Mouse (Mus musculus) spleen, adult 2 months (tissue): ENCODE measurements at regions not wholly inside any gene's neighbourhood (a gene's known extent, or its start where the extent isn't known, plus 50 kb on each side); places are given as distances from the start of the nearest gene placed in this dataset.

Experiments
- DNase-seq, 2 experiments: peaks; one replicate each; pipeline versions ENCODE4 v3.0.0 to v3.0.0-alpha.2; 2012 to 2021; ENCODE audit warnings: low spot score in 2 of 2, low read depth in 1 of 2
- H3K27ac ChIP-seq: fragments of 200-500 bp; 2 replicates; pipeline ENCODE4 v1.5.1; 2012; ENCODE audit warnings: low read length, inconsistent platforms; ENCODE audit not compliant: insufficient read depth
- H3K27me3 ChIP-seq: fragments of 200-500 bp; 2 replicates; pipeline ENCODE4 v1.6.1; 2012; ENCODE audit warnings: mild to moderate bottlenecking, moderate library complexity, low read length, inconsistent platforms; ENCODE audit not compliant: control insufficient read depth, insufficient read depth
- H3K36me3 ChIP-seq: fragments of 200-500 bp; 2 replicates; pipeline ENCODE4 v1.6.1; 2012; ENCODE audit warnings: mild to moderate bottlenecking, low read length, inconsistent platforms; ENCODE audit not compliant: control insufficient read depth, insufficient read depth
- H3K4me1 ChIP-seq: fragments of 200-500 bp; 2 replicates; pipeline ENCODE4 v1.6.1; 2011; ENCODE audit warnings: inconsistent platforms; ENCODE audit not compliant: control insufficient read depth, insufficient read depth, insufficient read length
- H3K4me3 ChIP-seq: fragments of 200-500 bp; 2 replicates; pipeline ENCODE4 v1.5.1; 2011; ENCODE audit warnings: mild to moderate bottlenecking, inconsistent platforms; ENCODE audit not compliant: insufficient read depth, insufficient read length; ENCODE audit errors: extremely low read depth
- CTCF ChIP-seq: fragments of 200-500 bp; IDR thresholded peaks from 2 replicates; pipeline ENCODE4 v1.5.1; 2011; ENCODE audit warnings: mild to moderate bottlenecking, inconsistent platforms; ENCODE audit not compliant: insufficient read depth, insufficient read length, insufficient replicate concordance; ENCODE audit errors: extremely low read depth
- POLR2A ChIP-seq: fragments of 200-500 bp; IDR thresholded peaks from 2 replicates; pipeline ENCODE4 v1.6.1; 2011; ENCODE audit warnings: low read depth, low read length, inconsistent platforms
- WGBS: fragments of 180-500 bp; shearing (Covaris S2); methylation state at CpG from one replicate; pipeline ENCODE4 v1.1.7; 2018; 5-methylcytosine and 5-hydroxymethylcytosine counted together

DNA sequence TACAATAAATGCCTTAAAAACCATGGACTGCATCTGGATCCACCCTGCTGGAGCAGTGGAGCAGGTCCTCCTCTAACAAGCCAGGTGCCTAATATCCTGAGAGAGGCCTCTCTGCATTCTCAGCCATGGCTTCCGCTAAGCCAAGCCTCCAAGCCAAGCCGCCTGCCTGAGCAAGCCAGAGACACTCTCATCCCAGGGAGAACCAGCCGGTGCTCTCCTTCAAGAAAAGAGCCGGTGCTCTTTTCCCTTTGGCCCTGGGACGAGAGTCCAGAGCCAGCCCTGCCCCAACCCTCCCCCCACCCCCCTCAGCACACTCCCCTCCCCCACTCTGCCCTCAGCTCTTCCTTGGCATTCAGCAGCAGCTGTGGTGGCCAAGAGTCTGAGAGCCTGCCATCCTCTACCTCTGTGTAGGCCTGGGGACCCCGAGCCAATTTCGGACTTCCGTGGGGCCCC, 56.3 kb upstream of the Cep85l start:
- Histone ChIP-seq H3K27ac (no peak overlapping the region), H3K4me3 (no peak overlapping the region), H3K27me3 (no peaks in the 10 kb centered on the region), H3K4me1 (peaks cover 6% of the 10 kb centered on the region; the same call in 1 of the 2 replicates), H3K36me3 (no peaks in the 10 kb centered on the region)
- DNase-seq, result no peak
- no peak for TF ChIP-seq CTCF
- TF ChIP-seq POLR2A, result no peak
- 90% methylated on average over 8 of the region's 8 CpGs for WGBS

DNA sequence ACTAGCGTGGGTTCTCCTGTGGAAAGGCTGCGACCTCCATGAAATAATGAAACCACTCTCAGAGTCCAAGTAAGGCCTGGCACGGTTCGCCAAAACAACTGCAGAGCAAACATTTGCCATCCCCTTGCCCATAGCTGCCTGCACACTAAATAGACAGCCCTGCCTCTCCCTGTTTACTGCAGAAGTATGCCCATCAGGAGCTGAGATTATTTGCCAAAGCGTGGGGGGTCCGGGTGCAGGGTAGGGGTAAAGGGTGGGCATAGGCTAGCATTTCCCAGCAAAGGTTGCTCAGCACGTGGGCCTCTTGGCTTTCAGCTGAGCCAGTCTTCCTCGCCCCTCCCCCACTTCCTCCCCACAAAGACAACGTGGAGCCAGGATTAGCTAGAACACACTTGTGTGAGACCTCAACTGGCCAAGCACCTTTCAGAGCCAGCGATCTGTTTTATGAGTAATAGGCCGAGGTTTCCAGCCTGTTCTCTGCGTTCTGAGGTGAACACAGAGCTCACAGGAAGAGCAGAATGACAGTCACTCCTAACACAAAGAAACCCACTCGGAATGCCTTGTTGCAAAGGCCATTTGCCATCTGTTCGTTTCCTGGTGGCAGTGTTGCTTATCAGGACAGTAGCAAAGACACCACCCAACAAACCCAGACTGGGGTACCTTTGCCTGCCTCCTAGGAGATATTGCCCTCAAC, 55.6 kb upstream of the Cep85l start:
- Histone ChIP-seq H3K4me1 (peaks cover 6% of the 10 kb centered on the region; the same call in 1 of the 2 replicates), H3K27ac (no peak overlapping the region; the same call in 1 of the 2 replicates), H3K36me3 (no peaks in the 10 kb centered on the region), H3K4me3 (no peak overlapping the region), H3K27me3 (no peaks in the 10 kb centered on the region)
- TF ChIP-seq CTCF (no peak), POLR2A (no peak)
- 43% methylated on average over 14 of the region's 14 CpGs for WGBS
- peak in 1 of 2 experiments; percentile 50 for DNase-seq

DNA sequence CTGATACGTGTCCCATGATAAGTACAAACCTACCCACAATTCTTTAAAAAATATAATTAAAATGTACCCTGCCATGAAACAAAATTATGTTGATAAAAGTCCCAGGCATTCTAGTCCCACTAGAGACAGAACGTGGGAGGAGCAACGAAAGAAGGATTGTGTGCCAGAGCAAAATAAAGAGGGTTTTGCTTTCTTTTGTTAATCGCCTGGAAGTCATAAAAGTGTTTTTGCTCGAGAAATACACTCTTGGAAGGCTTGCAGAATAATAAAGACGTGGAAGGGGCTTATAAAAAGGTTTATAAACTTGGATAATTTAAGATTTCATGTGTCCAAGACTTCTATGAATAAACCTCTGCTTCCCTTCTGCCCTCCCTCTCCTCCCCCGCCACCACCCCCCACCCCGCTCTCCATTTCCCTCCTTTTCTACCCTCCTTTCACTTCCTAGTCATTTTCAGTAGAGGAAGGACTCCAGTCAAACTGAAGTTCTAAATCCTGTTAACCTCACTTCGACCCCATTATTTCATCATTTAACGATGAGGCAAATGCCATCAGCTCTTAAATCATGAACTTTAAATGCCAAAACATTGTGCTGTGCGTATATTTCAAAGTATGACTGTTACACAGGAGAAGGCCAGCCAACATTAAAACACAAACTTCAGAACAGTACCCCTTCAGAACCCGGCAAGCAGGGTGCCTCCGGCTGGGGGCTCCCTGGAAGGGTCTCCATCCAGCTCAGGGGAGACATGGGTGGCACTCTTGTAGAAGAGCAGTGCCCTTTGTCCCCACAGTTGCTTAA, 54.8 kb upstream of the Cep85l start:
- no peak for DNase-seq
- H3K27me3 ChIP-seq, result no peaks in the 10 kb centered on the region
- H3K36me3 ChIP-seq, result no peaks in the 10 kb centered on the region
- TF ChIP-seq POLR2A (no peak), CTCF (no peak)
- H3K4me1 ChIP-seq, result peaks cover 6% of the 10 kb centered on the region; the same call in 1 of the 2 replicates
- H3K4me3 ChIP-seq, result no peak overlapping the region
- WGBS, result 45% methylated on average over 13 of the region's 13 CpGs
- no peak overlapping the region; the same call in 1 of the 2 replicates for H3K27ac ChIP-seq

DNA sequence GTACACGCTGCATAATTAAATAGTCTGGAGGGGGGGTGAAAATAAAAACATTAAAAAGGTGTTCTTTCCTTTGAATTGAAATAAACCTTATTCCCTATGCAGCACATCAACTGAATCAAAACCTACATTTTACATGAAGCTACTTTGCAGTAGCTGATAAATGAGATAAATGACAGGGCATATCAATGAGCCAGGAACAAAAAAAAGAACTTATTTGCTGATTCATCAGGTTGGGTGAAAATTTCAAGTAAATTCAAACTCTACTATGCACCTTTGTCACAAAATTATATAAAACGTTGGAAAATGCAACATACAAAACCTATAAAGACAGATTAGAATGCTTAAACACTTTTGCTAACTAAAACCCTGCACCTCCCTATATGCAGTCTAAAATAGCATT, 53.0 kb upstream of the Cep85l start:
- Histone ChIP-seq H3K4me3 (no peak overlapping the region), H3K36me3 (no peaks in the 10 kb centered on the region), H3K27me3 (no peaks in the 10 kb centered on the region), H3K4me1 (peaks cover 6% of the 10 kb centered on the region; the same call in 1 of the 2 replicates), H3K27ac (no peak overlapping the region)
- no peak for DNase-seq
- 83% methylated on average over 2 of the region's 2 CpGs for WGBS
- TF ChIP-seq POLR2A (no peak), CTCF (no peak)

DNA sequence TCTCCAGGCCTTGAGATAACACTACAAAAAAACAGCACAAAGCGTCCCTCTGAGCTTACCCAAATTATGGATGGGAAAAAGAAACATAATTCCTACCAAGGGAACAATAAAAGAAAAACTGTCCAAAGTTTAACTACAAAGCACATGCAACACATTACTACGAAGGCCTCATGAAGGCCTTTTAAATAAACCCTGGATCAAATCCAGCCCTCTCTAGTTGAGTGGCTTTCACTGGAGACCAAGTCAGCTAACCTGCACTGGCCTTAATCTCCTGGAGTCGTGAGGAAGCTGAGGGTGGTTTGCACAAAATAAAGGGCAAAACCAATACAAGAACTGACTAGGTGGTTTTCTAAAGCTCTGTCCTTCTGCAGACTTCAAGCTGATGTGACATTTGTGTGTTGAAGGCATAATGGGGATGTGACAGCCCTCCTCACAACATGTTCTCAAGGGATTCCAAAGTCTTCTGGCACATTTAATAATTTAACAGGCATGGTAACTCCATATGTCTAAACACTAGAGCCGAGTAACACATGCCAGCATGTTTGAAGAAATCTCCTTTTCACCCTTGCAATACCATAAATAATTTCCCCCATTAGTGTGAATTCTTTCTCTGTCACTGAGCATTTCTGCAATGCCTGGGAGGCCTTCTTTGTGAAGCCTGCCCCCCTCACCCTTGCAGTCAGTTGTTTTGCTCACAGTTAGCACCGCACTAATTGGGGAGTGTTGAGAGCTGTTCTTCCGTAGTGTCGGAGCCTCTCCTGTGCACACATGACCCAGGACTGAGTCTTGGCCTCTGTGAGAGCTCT, 50.0 kb upstream of the Cep85l start:
- 85% methylated on average over 7 of the region's 7 CpGs for WGBS
- Histone ChIP-seq H3K4me1 (no peaks in the 10 kb centered on the region), H3K27ac (no peak overlapping the region), H3K27me3 (no peaks in the 10 kb centered on the region), H3K4me3 (no peak overlapping the region), H3K36me3 (no peaks in the 10 kb centered on the region)
- DNase-seq, result no peak
- TF ChIP-seq CTCF (no peak), POLR2A (no peak)
